Mouse (Mus musculus): ENCODE results near the gene Vmn2r2.

- TF ChIP-seq POLR2A (IDR thresholded peaks at IDR 0.05; ENCODE audit: extremely low read depth, insufficient read depth, low read length) (no peak), CTCF (IDR thresholded peaks at IDR 0.05; ENCODE audit: low read depth, low read length) (no peak)
Observed at GRCm38 (mm10) chr3:64112707-64113106, 29.0 kb downstream of the Vmn2r2 start.

Measured in liver, adult 2 months (tissue).